ENCODE assay signal across 8 mouse cellular contexts in genomic region chr1:172201967-172202880, GRCm38 (mm10). TPM values are rescaled to one million over a fixed set of nuclear protein-coding genes. Genes with fewer than 3 reads are reported as not detected.
DNase-seq lines count a peak whose midpoint lies in the region; ATAC-seq and TF ChIP-seq lines count a peak whose summit lies in the region.

No protein-coding gene starts in this region.

- 0 out of 2 replicates have a peak overlapping the region, but pooled peaks have one; percentile 13 for H3K4me2 ChIP-seq in intestine, embryonic 14.5 days (ENCODE audit: low read length)
- H3K4me2 ChIP-seq in intestine, postnatal 0 days (replicated peaks; ENCODE audit: low read depth), result no peak overlapping the region
- H3K4me2 ChIP-seq in embryonic facial prominence, embryonic 14.5 days (ENCODE audit: low read depth, low read length), result peak overlapping the region; percentile 18; the same call in 1 of the 2 replicates

- H3K36me3 ChIP-seq in intestine, embryonic 14.5 days (ENCODE audit: control insufficient read depth, insufficient read depth, low read length), result peaks cover 46% of the 10 kb centered on the region
- peaks cover 27% of the 10 kb centered on the region for H3K36me3 ChIP-seq in intestine, postnatal 0 days (ENCODE audit: control insufficient read depth, insufficient read depth)
- H3K36me3 ChIP-seq in embryonic facial prominence, embryonic 14.5 days (ENCODE audit: control insufficient read depth, insufficient read depth, low read length), result peaks cover 38% of the 10 kb centered on the region
- peaks cover 54% of the 10 kb centered on the region for H3K36me3 ChIP-seq in limb, embryonic 10.5 days

- no peak for TF ChIP-seq CTCF in intestine, postnatal 0 days (IDR thresholded peaks at IDR 0.05; ENCODE audit: low read depth)

- H3K4me3 ChIP-seq in intestine, embryonic 14.5 days (ENCODE audit: low read depth, low read length), result no peak overlapping the region
- no peak overlapping the region for H3K4me3 ChIP-seq in intestine, postnatal 0 days (ENCODE audit: low read depth, low read length)
- H3K4me3 ChIP-seq in embryonic facial prominence, embryonic 14.5 days (ENCODE audit: low read depth, low read length), result no peak overlapping the region
- H3K4me3 ChIP-seq in limb, embryonic 10.5 days, result 0 out of 2 replicates have a peak overlapping the region, but pooled peaks have one; percentile 17

- ATAC-seq in intestine, embryonic 14.5 days (replicated peaks; ENCODE audit: low FRiP score, low TSS enrichment, low read depth), result no peak
- ATAC-seq in intestine, postnatal 0 days, result no peak
- ATAC-seq in embryonic facial prominence, embryonic 14.5 days (ENCODE audit: low read depth), result no peak; the same call in 1 of the 2 replicates

- H3K27ac ChIP-seq in intestine, embryonic 14.5 days (ENCODE audit: low read depth), result 0 out of 2 replicates have a peak overlapping the region, but pooled peaks have one; percentile 1
- no peak overlapping the region for H3K27ac ChIP-seq in intestine, postnatal 0 days (ENCODE audit: low read depth, low read length)
- peak overlapping the region; percentile 76 for H3K27ac ChIP-seq in embryonic facial prominence, embryonic 14.5 days (replicated peaks; ENCODE audit: low read depth, low read length)
- peak overlapping the region; percentile 77 for H3K27ac ChIP-seq in limb, embryonic 10.5 days

- WGBS in intestine, embryonic 14.5 days, result 19% methylated on average over 14 of the region's 14 CpGs
- WGBS in intestine, postnatal 0 days, result 29% methylated on average over 14 of the region's 14 CpGs
- 23% methylated on average over 14 of the region's 14 CpGs for WGBS in embryonic facial prominence, embryonic 14.5 days
- WGBS in limb, embryonic 10.5 days, result 23% methylated on average over 14 of the region's 14 CpGs

- intact Hi-C loops in left cerebral cortex, postnatal 25 days (cut with DNase I), result no loop called here

- H3K27me3 ChIP-seq in intestine, embryonic 14.5 days (replicated peaks; ENCODE audit: control insufficient read depth, insufficient read depth, low read length), result no peaks in the 10 kb centered on the region
- no peaks in the 10 kb centered on the region for H3K27me3 ChIP-seq in intestine, postnatal 0 days (replicated peaks; ENCODE audit: control insufficient read depth, insufficient read depth, low read length)
- no peaks in the 10 kb centered on the region for H3K27me3 ChIP-seq in embryonic facial prominence, embryonic 14.5 days (replicated peaks; ENCODE audit: control insufficient read depth, insufficient read depth, low read length)
- no peaks in the 10 kb centered on the region for H3K27me3 ChIP-seq in limb, embryonic 10.5 days (ENCODE audit: low read depth, poor library complexity, severe bottlenecking)

- H3K9ac ChIP-seq in intestine, embryonic 14.5 days (ENCODE audit: low read length), result no peak overlapping the region
- no peak overlapping the region for H3K9ac ChIP-seq in intestine, postnatal 0 days (ENCODE audit: low read depth, low read length)
- H3K9ac ChIP-seq in embryonic facial prominence, embryonic 14.5 days (ENCODE audit: low read depth, low read length), result peak overlapping the region; percentile 17; the same call in 1 of the 2 replicates

- no peak for DNase-seq in intestine, embryonic 14.5 days (ENCODE audit: low spot score)
- DNase-seq in brain, adult 2 months (ENCODE audit: low read depth, low spot score), result peak; percentile 92
- DNase-seq in embryonic facial prominence, embryonic 14.5 days (ENCODE audit: low spot score), result peak; percentile 68
- DNase-seq in limb, embryonic 10.5 days (ENCODE audit: low spot score), result no peak
- peak; percentile 70 for DNase-seq in retina, postnatal 7 days (ENCODE audit: low read depth, low spot score)
- DNase-seq in thymus, postnatal 25 days, result no peak
- DNase-seq in left cerebral cortex, postnatal 25 days (ENCODE audit: low spot score in 2 of 2), result no peak

- H3K9me3 ChIP-seq in intestine, embryonic 14.5 days (ENCODE audit: control insufficient read depth, low read length), result no peaks in the 10 kb centered on the region
- no peaks in the 10 kb centered on the region for H3K9me3 ChIP-seq in intestine, postnatal 0 days (ENCODE audit: control insufficient read depth)
- no peaks in the 10 kb centered on the region for H3K9me3 ChIP-seq in embryonic facial prominence, embryonic 14.5 days (ENCODE audit: control insufficient read depth, low read length)
- no peaks in the 10 kb centered on the region for H3K9me3 ChIP-seq in limb, embryonic 10.5 days (replicated peaks)

- peaks cover 54% of the 10 kb centered on the region for H3K4me1 ChIP-seq in intestine, embryonic 14.5 days (replicated peaks; ENCODE audit: control insufficient read depth, insufficient read depth, low read length)
- no peaks in the 10 kb centered on the region for H3K4me1 ChIP-seq in intestine, postnatal 0 days (replicated peaks; ENCODE audit: control insufficient read depth, insufficient read depth, low read length)
- H3K4me1 ChIP-seq in embryonic facial prominence, embryonic 14.5 days (ENCODE audit: control insufficient read depth, insufficient read depth, low read length), result peaks cover 56% of the 10 kb centered on the region
- H3K4me1 ChIP-seq in limb, embryonic 10.5 days, result peaks cover 68% of the 10 kb centered on the region

RNA-seq across cellular contexts. Expression of gene Pea15a, which starts 4.4 kb away (rescaled TPM):
- polyA plus RNA-seq in intestine, embryonic 14.5 days (2014; fragmentation: Nextera tagmentation; extraction: Ambion mirVana), result 87.4 and 93.1 TPM in 2 replicates
- 44.5 and 44.9 TPM in 2 replicates for polyA plus RNA-seq in intestine, postnatal 0 days (2015; fragmentation: Nextera tagmentation; extraction: Ambion mirVana)
- polyA plus RNA-seq in embryonic facial prominence, embryonic 14.5 days (2014; fragmentation: Nextera tagmentation; extraction: Ambion mirVana), result 149 and 150 TPM in 2 replicates
- polyA plus RNA-seq in limb, embryonic 10.5 days (2016; fragmentation: Nextera tagmentation; extraction: Ambion mirVana), result 68.0 and 88.4 TPM in 2 replicates
- total RNA-seq in left cerebral cortex, postnatal 25 days (2021), result 100 to 1,000 TPM; 411 to 429 TPM

RNA-seq across cellular contexts. Expression of gene Casq1, which starts 17.4 kb away (rescaled TPM):
- polyA plus RNA-seq in intestine, embryonic 14.5 days (2014; fragmentation: Nextera tagmentation; extraction: Ambion mirVana), result 19.1 and 20.4 TPM in 2 replicates
- 21.5 and 22.8 TPM in 2 replicates for polyA plus RNA-seq in intestine, postnatal 0 days (2015; fragmentation: Nextera tagmentation; extraction: Ambion mirVana)
- 39.4 and 74.3 TPM in 2 replicates for polyA plus RNA-seq in embryonic facial prominence, embryonic 14.5 days (2014; fragmentation: Nextera tagmentation; extraction: Ambion mirVana)
- 1.0 and 1.6 TPM in 2 replicates for polyA plus RNA-seq in limb, embryonic 10.5 days (2016; fragmentation: Nextera tagmentation; extraction: Ambion mirVana)
- total RNA-seq in left cerebral cortex, postnatal 25 days (2021), result under 1 TPM in 1 of 2 experiments, not detected in 1; 0.34 TPM

RNA-seq across cellular contexts. Expression of gene Dcaf8, which starts 54.3 kb away (rescaled TPM):
- 102 and 114 TPM in 2 replicates for polyA plus RNA-seq in intestine, embryonic 14.5 days (2014; fragmentation: Nextera tagmentation; extraction: Ambion mirVana)
- 48.6 and 50.8 TPM in 2 replicates for polyA plus RNA-seq in intestine, postnatal 0 days (2015; fragmentation: Nextera tagmentation; extraction: Ambion mirVana)
- polyA plus RNA-seq in embryonic facial prominence, embryonic 14.5 days (2014; fragmentation: Nextera tagmentation; extraction: Ambion mirVana), result 102 and 119 TPM in 2 replicates
- polyA plus RNA-seq in limb, embryonic 10.5 days (2016; fragmentation: Nextera tagmentation; extraction: Ambion mirVana), result 125 and 156 TPM in 2 replicates
- total RNA-seq in left cerebral cortex, postnatal 25 days (2021), result 100 to 1,000 TPM; 105 to 108 TPM

RNA-seq across cellular contexts. Expression of gene Atp1a4, which starts 56.0 kb away (rescaled TPM):
- not detected in 2 replicates for polyA plus RNA-seq in intestine, embryonic 14.5 days (2014; fragmentation: Nextera tagmentation; extraction: Ambion mirVana)
- not detected in 2 replicates for polyA plus RNA-seq in intestine, postnatal 0 days (2015; fragmentation: Nextera tagmentation; extraction: Ambion mirVana)
- 0.05 TPM in 1 of 2 replicates, not detected in the other for polyA plus RNA-seq in embryonic facial prominence, embryonic 14.5 days (2014; fragmentation: Nextera tagmentation; extraction: Ambion mirVana)
- polyA plus RNA-seq in limb, embryonic 10.5 days (2016; fragmentation: Nextera tagmentation; extraction: Ambion mirVana), result not detected in 2 replicates
- total RNA-seq in left cerebral cortex, postnatal 25 days (2021), result not detected

RNA-seq across cellular contexts. Expression of gene Igsf8, which starts 59.2 kb away (rescaled TPM):
- polyA plus RNA-seq in intestine, embryonic 14.5 days (2014; fragmentation: Nextera tagmentation; extraction: Ambion mirVana), result 47.6 and 48.5 TPM in 2 replicates
- polyA plus RNA-seq in intestine, postnatal 0 days (2015; fragmentation: Nextera tagmentation; extraction: Ambion mirVana), result 17.7 and 17.8 TPM in 2 replicates
- polyA plus RNA-seq in embryonic facial prominence, embryonic 14.5 days (2014; fragmentation: Nextera tagmentation; extraction: Ambion mirVana), result 57.2 and 60.4 TPM in 2 replicates
- 30.0 and 40.8 TPM in 2 replicates for polyA plus RNA-seq in limb, embryonic 10.5 days (2016; fragmentation: Nextera tagmentation; extraction: Ambion mirVana)
- 100 to 1,000 TPM; 232 to 242 TPM for total RNA-seq in left cerebral cortex, postnatal 25 days (2021)

Comparison
In these comparisons a context has a peak if more than half of its experiments do, and no peak if none do; other contexts are left out.
1. DNase-seq: peak in brain, adult 2 months (single experiment), embryonic facial prominence, embryonic 14.5 days (single experiment) and retina, postnatal 7 days (single experiment); none in intestine, embryonic 14.5 days (single experiment), limb, embryonic 10.5 days (single experiment), thymus, postnatal 25 days (single experiment) and left cerebral cortex, postnatal 25 days (0 of 2).